In the genomic region with DNA sequence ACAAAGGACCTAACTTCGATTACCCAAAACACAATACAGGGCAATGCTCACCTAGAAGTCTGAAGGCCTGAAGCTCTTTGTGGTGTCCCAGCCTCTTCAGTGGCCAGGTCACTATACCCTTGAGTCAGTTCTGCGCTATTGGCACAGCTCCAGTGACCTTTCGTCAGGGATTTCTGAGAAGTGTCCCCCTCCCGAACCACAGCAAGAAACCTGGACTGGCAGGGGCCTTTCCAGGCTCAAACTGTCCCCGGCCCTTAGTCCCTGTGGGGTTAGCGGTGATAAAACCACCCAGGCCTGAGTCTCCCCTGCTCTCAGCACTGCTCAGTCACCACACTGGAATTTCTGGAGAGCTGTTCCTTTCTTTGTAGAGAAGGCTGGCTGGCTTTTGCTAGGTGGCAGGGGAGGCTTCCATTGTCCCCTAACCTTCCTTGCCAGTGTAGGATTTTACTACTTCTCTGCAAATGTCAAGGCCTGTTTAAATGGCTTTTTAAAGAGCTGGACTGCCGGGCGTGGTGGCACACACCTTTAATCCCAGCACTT, we compare ENCODE assay signal across 14 mouse cellular contexts. TPM values are rescaled to one million over a fixed set of nuclear protein-coding genes. Genes with fewer than 3 reads are reported as not detected.
DNase-seq lines count a peak whose midpoint lies in the region; ATAC-seq and TF ChIP-seq lines count a peak whose summit lies in the region.
"Had no signal": no experiment of that assay in that cellular context is flagged by ENCODE, and none has a peak within 500 bp of the region (broad histone marks: within the 10 kb centered on the region; RNA-seq: fewer than 3 reads in every experiment).

No protein-coding gene starts in this region.

- H3K27me3 ChIP-seq in heart, embryonic 13.5 days (replicated peaks), result peaks cover 13% of the 10 kb centered on the region; the same call in 1 of the 2 replicates
- H3K27me3 ChIP-seq in lung, postnatal 0 days (replicated peaks; ENCODE audit: insufficient read depth, low read length), result no peaks in the 10 kb centered on the region
- H3K27me3 ChIP-seq in myocyte (ENCODE audit: control insufficient read depth, insufficient read depth, insufficient read length), result no peaks in the 10 kb centered on the region
- H3K27me3 ChIP-seq: Patski had no signal

- peaks cover 74% of the 10 kb centered on the region for H3K4me1 ChIP-seq in heart, embryonic 13.5 days
- H3K4me1 ChIP-seq in lung, postnatal 0 days (ENCODE audit: insufficient read depth, low read depth, low read length), result peaks cover 14% of the 10 kb centered on the region; the same call in 1 of the 2 replicates

- WGBS in heart, embryonic 13.5 days, result 53% methylated on average over 8 of the region's 8 CpGs
- 60% methylated on average over 8 of the region's 8 CpGs for WGBS in lung, postnatal 0 days

- no peak overlapping the region for H3K4me2 ChIP-seq in heart, embryonic 13.5 days
- H3K4me2 ChIP-seq in lung, postnatal 0 days (replicated peaks; ENCODE audit: low read depth, low read length), result no peak overlapping the region
- peak overlapping the region; percentile 29 for H3K4me2 ChIP-seq in myocyte (ENCODE audit: low read depth)

- H3ac ChIP-seq in myocyte (ENCODE audit: control insufficient read depth, insufficient read length), result no peak overlapping the region

- H3K27ac ChIP-seq in heart, embryonic 13.5 days (replicated peaks), result peak overlapping the region; percentile 77
- no peak overlapping the region for H3K27ac ChIP-seq in lung, postnatal 0 days (ENCODE audit: low read length)

- intact Hi-C loops in heart, postnatal 36 days (cut with DNase I), result no loop called here

- no peak for TF ChIP-seq EP300 in lung, postnatal 0 days (IDR thresholded peaks at IDR 0.05)

- peak overlapping the region; percentile 47; the same call in 1 of the 2 replicates for H3K9ac ChIP-seq in heart, embryonic 13.5 days
- H3K9ac ChIP-seq in lung, postnatal 0 days (replicated peaks; ENCODE audit: low read depth), result no peak overlapping the region

- H3K79me2 ChIP-seq in myocyte (ENCODE audit: control insufficient read depth, insufficient read depth), result no peaks in the 10 kb centered on the region

- H3K4me3 ChIP-seq in heart, embryonic 13.5 days, result no peak overlapping the region
- H3K4me3 ChIP-seq in lung, postnatal 0 days (ENCODE audit: low read depth, low read length), result no peak overlapping the region
- H3K4me3 ChIP-seq in myocyte, result no peak overlapping the region
- H3K4me3 ChIP-seq: erythroblast, embryonic 14.5 days had no signal

- no peak for TF ChIP-seq POLR2A in myocyte (IDR thresholded peaks at IDR 0.05; ENCODE audit: insufficient read length, low read depth)

- no peak for DNase-seq in heart, postnatal 36 days
- DNase-seq in lung, postnatal 0 days (ENCODE audit: low spot score), result peak; percentile 28
- no peak for DNase-seq in lung, postnatal 25 days (ENCODE audit: low spot score)
- DNase-seq in adrenal gland, postnatal 10 days, result peak; percentile 64
- DNase-seq in thymus, postnatal 36 days, result no peak
- DNase-seq in thymus, adult 18-20 months, result no peak
- DNase-seq: cerebellum, postnatal 10 days; lung, adult 18-20 months; right cerebral cortex, postnatal 14 days; thymus, postnatal 4 days had no signal

- ATAC-seq in heart, embryonic 13.5 days (ENCODE audit: extremely low read depth, insufficient number of reproducible peaks, low FRiP score, low TSS enrichment), result no peak
- ATAC-seq in lung, postnatal 0 days, result peak; percentile 22; the same call in 1 of the 2 replicates
- ATAC-seq: Patski had no signal

- no peaks in the 10 kb centered on the region for H3K9me3 ChIP-seq in heart, embryonic 13.5 days
- H3K9me3 ChIP-seq in lung, postnatal 0 days (ENCODE audit: low read length), result no peaks in the 10 kb centered on the region

- no peak for TF ChIP-seq CTCF in lung, postnatal 0 days (IDR thresholded peaks at IDR 0.05)

- no peaks in the 10 kb centered on the region for H3K36me3 ChIP-seq in heart, embryonic 13.5 days
- H3K36me3 ChIP-seq in lung, postnatal 0 days (ENCODE audit: insufficient read depth, low read length), result no peaks in the 10 kb centered on the region
- no peaks in the 10 kb centered on the region for H3K36me3 ChIP-seq in myocyte (ENCODE audit: control insufficient read depth, insufficient read depth)

TF ChIP-seq in myocyte, 11 proteins besides CTCF, POLR2A, EP300 and RAD21:
- no peak for TF ChIP-seq USF1 (IDR thresholded peaks at IDR 0.05; ENCODE audit: low read depth)
- TF ChIP-seq MYOD1 (IDR thresholded peaks at IDR 0.05; ENCODE audit: control insufficient read depth in 1 of 3, insufficient read length in 2 of 3, low read depth in 2 of 3), result no peak
- no peak for TF ChIP-seq CEBPB (IDR thresholded peaks at IDR 0.05; ENCODE audit: insufficient read depth, poor library complexity, severe bottlenecking)
- no peak for TF ChIP-seq REST (IDR thresholded peaks at IDR 0.05; ENCODE audit: insufficient read depth, insufficient read length)
- TF ChIP-seq MAX (IDR thresholded peaks at IDR 0.05; ENCODE audit: low read depth), result no peak
- TF ChIP-seq TCF3 (IDR thresholded peaks at IDR 0.05; ENCODE audit: insufficient read length, low read depth), result no peak
- no peak for TF ChIP-seq POLR2AphosphoS2 (IDR thresholded peaks at IDR 0.05; ENCODE audit: insufficient read length, low read depth)
- TF ChIP-seq TCF12 (IDR thresholded peaks at IDR 0.05; ENCODE audit: insufficient read depth, poor library complexity, severe bottlenecking), result no peak

RNA-seq across cellular contexts. Expression of a gene that starts 11.8 kb away (rescaled TPM):
- 0.43 and 0.60 TPM in 2 replicates for polyA plus RNA-seq in heart, embryonic 13.5 days (2015; fragmentation: Nextera tagmentation; extraction: Ambion mirVana)
- 1 to 10 TPM; 1.0 to 1.1 TPM for total RNA-seq in heart, postnatal 36 days (2021)
- 1.8 TPM in 2 replicates for polyA plus RNA-seq in lung, postnatal 0 days (2015; fragmentation: Nextera tagmentation; extraction: Ambion mirVana)
- 1 to 10 TPM; 2.8 to 3.0 TPM for total RNA-seq in adrenal gland, postnatal 10 days (2021)
- 1.6 TPM for polyA plus RNA-seq in myocyte (2012; fragmentation: generic; extraction: Trizol)
- polyA plus RNA-seq: erythroblast, embryonic 14.5 days had no signal

Comparison
In these comparisons a context has a peak if more than half of its experiments do, and no peak if none do; other contexts are left out.
1. DNase-seq: peak in lung, postnatal 0 days (single experiment) and adrenal gland, postnatal 10 days (single experiment); none in heart, postnatal 36 days (0 of 2), lung, postnatal 25 days (single experiment), thymus, postnatal 36 days (0 of 2) and thymus, adult 18-20 months (0 of 2).